14 mouse cellular contexts compared by ENCODE assay signal in genomic region chr3:84826405-84826804, GRCm38 (mm10). TPM values are rescaled to one million over a fixed set of nuclear protein-coding genes. Genes with fewer than 3 reads are reported as not detected.
DNase-seq lines count a peak whose midpoint lies in the region; ATAC-seq and TF ChIP-seq lines count a peak whose summit lies in the region.
"Had no signal": no experiment of that assay in that cellular context is flagged by ENCODE, and none has a peak within 500 bp of the region (broad histone marks: within the 10 kb centered on the region; RNA-seq: fewer than 3 reads in every experiment).

No protein-coding gene starts in this region.

- TF ChIP-seq RAD21 in MEL (IDR thresholded peaks at IDR 0.05; ENCODE audit: low read depth, low read length): no peak

- DNase-seq in MEL (ENCODE audit: low read depth, low spot score): peak; percentile 65
- DNase-seq in brain, embryonic 14.5 days (ENCODE audit: low read depth): peak; percentile 27
- no peak for DNase-seq in thymus, postnatal 14 days
- DNase-seq: gastrocnemius, postnatal 14 days had no signal

- no peak overlapping the region for H3K9ac ChIP-seq in intestine, embryonic 16.5 days (ENCODE audit: low read depth, low read length)
- H3K9ac ChIP-seq in intestine, embryonic 15.5 days: no peak overlapping the region
- H3K9ac ChIP-seq in MEL (ENCODE audit: control insufficient read depth, low read depth, low read length, poor library complexity, severe bottlenecking): no peak overlapping the region
- no peak overlapping the region for H3K9ac ChIP-seq in forebrain, embryonic 15.5 days (replicated peaks)
- H3K9ac ChIP-seq: limb, embryonic 13.5 days; midbrain, embryonic 12.5 days; neural tube, embryonic 15.5 days had no signal

- 0 out of 2 replicates have a peak, but pooled peaks cover 3% of the 10 kb centered on the region for H3K4me1 ChIP-seq in intestine, embryonic 16.5 days (ENCODE audit: control insufficient read depth, insufficient read depth, low read length)
- H3K4me1 ChIP-seq in intestine, embryonic 15.5 days (replicated peaks): 0 out of 2 replicates have a peak, but pooled peaks cover 3% of the 10 kb centered on the region
- H3K4me1 ChIP-seq in MEL (ENCODE audit: control insufficient read depth in 1 of 2, insufficient read depth in 2 of 2, low read length in 2 of 2): peaks cover 13 to 33% of the 10 kb centered on the region in 2 experiments
- H3K4me1 ChIP-seq in forebrain, embryonic 15.5 days: 0 out of 2 replicates have a peak, but pooled peaks cover 5% of the 10 kb centered on the region
- H3K4me1 ChIP-seq: limb, embryonic 13.5 days; midbrain, embryonic 12.5 days; neural tube, embryonic 15.5 days had no signal

- H3K27me3 ChIP-seq in intestine, embryonic 16.5 days (replicated peaks; ENCODE audit: control insufficient read depth, insufficient read depth, low read length): no peaks in the 10 kb centered on the region
- H3K27me3 ChIP-seq in intestine, embryonic 15.5 days (replicated peaks): no peaks in the 10 kb centered on the region
- H3K27me3 ChIP-seq in MEL (ENCODE audit: control insufficient read depth in 1 of 2, insufficient read depth in 2 of 2, low read length in 2 of 2): no peaks in the 10 kb centered on the region
- no peaks in the 10 kb centered on the region for H3K27me3 ChIP-seq in forebrain, embryonic 15.5 days
- H3K27me3 ChIP-seq: limb, embryonic 13.5 days; midbrain, embryonic 12.5 days; neural tube, embryonic 15.5 days; Patski had no signal

- no peak for TF ChIP-seq POLR2A in MEL (IDR thresholded peaks at IDR 0.05; ENCODE audit: control insufficient read depth in 1 of 2, insufficient read depth in 1 of 2, low read depth in 1 of 2, low read length in 2 of 2, poor library complexity in 1 of 2)
- no peak for TF ChIP-seq POLR2A in brain, embryonic 14.5 days (IDR thresholded peaks at IDR 0.05; ENCODE audit: borderline replicate concordance, extremely low read depth, insufficient read depth, insufficient read length, poor library complexity, severe bottlenecking)

- no peak overlapping the region for H3K4me3 ChIP-seq in intestine, embryonic 16.5 days (ENCODE audit: low read length)
- H3K4me3 ChIP-seq in intestine, embryonic 15.5 days (replicated peaks): no peak overlapping the region
- H3K4me3 ChIP-seq in MEL (ENCODE audit: control insufficient read depth in 1 of 2, insufficient read depth in 1 of 2, low read depth in 2 of 2, low read length in 2 of 2): no peak overlapping the region
- H3K4me3 ChIP-seq in forebrain, embryonic 15.5 days: no peak overlapping the region
- H3K4me3 ChIP-seq: forebrain, embryonic 10.5 days; limb, embryonic 13.5 days; midbrain, embryonic 12.5 days; neural tube, embryonic 15.5 days had no signal

- peaks cover 36% of the 10 kb centered on the region for H3K79me2 ChIP-seq in MEL (ENCODE audit: control insufficient read depth, insufficient read depth, low read length, poor library complexity)

- TF ChIP-seq CTCF in MEL (IDR thresholded peaks at IDR 0.05 in 2 of 3, conservative IDR thresholded peaks at IDR 0.05 in 1 of 3; ENCODE audit: control insufficient read depth in 1 of 3, insufficient read depth in 1 of 3, low read depth in 2 of 3, low read length in 3 of 3, poor library complexity in 1 of 3, severe bottlenecking in 1 of 3): no peak
- no peak for TF ChIP-seq CTCF in brain, embryonic 14.5 days (IDR thresholded peaks at IDR 0.05; ENCODE audit: borderline replicate concordance, extremely low read depth, insufficient read depth, insufficient read length)

- H3K9me3 ChIP-seq in intestine, embryonic 16.5 days (ENCODE audit: control insufficient read depth, low read length): no peaks in the 10 kb centered on the region
- no peaks in the 10 kb centered on the region for H3K9me3 ChIP-seq in intestine, embryonic 15.5 days
- no peaks in the 10 kb centered on the region for H3K9me3 ChIP-seq in MEL (replicated peaks; ENCODE audit: insufficient read depth, low read length)
- no peaks in the 10 kb centered on the region for H3K9me3 ChIP-seq in forebrain, embryonic 15.5 days
- H3K9me3 ChIP-seq: forebrain, embryonic 10.5 days; limb, embryonic 13.5 days; midbrain, embryonic 12.5 days; neural tube, embryonic 15.5 days had no signal

- no peak overlapping the region for H3K4me2 ChIP-seq in intestine, embryonic 16.5 days (ENCODE audit: low read depth, low read length)
- no peak overlapping the region for H3K4me2 ChIP-seq in intestine, embryonic 15.5 days (replicated peaks)
- no peak overlapping the region for H3K4me2 ChIP-seq in forebrain, embryonic 15.5 days (replicated peaks)
- H3K4me2 ChIP-seq: limb, embryonic 13.5 days; midbrain, embryonic 12.5 days; neural tube, embryonic 15.5 days had no signal

- TF ChIP-seq EP300 in MEL (IDR thresholded peaks at IDR 0.05; ENCODE audit: low read depth in 1 of 2, low read length in 2 of 2): no peak

- no peak overlapping the region for H3K27ac ChIP-seq in intestine, embryonic 16.5 days (ENCODE audit: low read length)
- no peak overlapping the region for H3K27ac ChIP-seq in intestine, embryonic 15.5 days
- H3K27ac ChIP-seq in MEL (ENCODE audit: control insufficient read depth, low read depth, low read length): no peak overlapping the region
- no peak overlapping the region for H3K27ac ChIP-seq in forebrain, embryonic 15.5 days (replicated peaks)
- H3K27ac ChIP-seq: forebrain, embryonic 10.5 days; limb, embryonic 13.5 days; midbrain, embryonic 12.5 days; neural tube, embryonic 15.5 days had no signal

- H3K36me3 ChIP-seq in intestine, embryonic 16.5 days (ENCODE audit: control insufficient read depth, insufficient read depth, low read length): no peaks in the 10 kb centered on the region
- no peaks in the 10 kb centered on the region for H3K36me3 ChIP-seq in intestine, embryonic 15.5 days
- peaks cover 2 to 52% of the 10 kb centered on the region in 2 experiments; a peak in 3 of 4 replicates for H3K36me3 ChIP-seq in MEL (ENCODE audit: control insufficient read depth in 1 of 2, insufficient read depth in 2 of 2, low read length in 2 of 2)
- H3K36me3 ChIP-seq in forebrain, embryonic 15.5 days: no peaks in the 10 kb centered on the region
- H3K36me3 ChIP-seq: forebrain, embryonic 10.5 days; limb, embryonic 13.5 days; midbrain, embryonic 12.5 days; neural tube, embryonic 15.5 days had no signal

- WGBS in intestine, embryonic 16.5 days: 83% methylated on average over 3 of the region's 3 CpGs
- WGBS in intestine, embryonic 15.5 days: 82% methylated on average over 3 of the region's 3 CpGs
- 58% methylated on average over 3 of the region's 3 CpGs for WGBS in forebrain, embryonic 15.5 days

- ATAC-seq in intestine, embryonic 16.5 days: peak; percentile 53; the same call in 1 of the 2 replicates
- ATAC-seq in intestine, embryonic 15.5 days: no peak
- peak; percentile 58 for ATAC-seq in megakaryocyte progenitor cell, adult 5-6 weeks (replicated peaks; ENCODE audit: poor library complexity)
- no peak for ATAC-seq in erythroblast, adult 5-6 weeks (replicated peaks; ENCODE audit: low FRiP score, poor library complexity, severe bottlenecking)
- no peak for ATAC-seq in forebrain, embryonic 15.5 days (replicated peaks)
- ATAC-seq: Patski had no signal

TF ChIP-seq in MEL, 35 proteins besides CTCF, POLR2A, EP300 and RAD21:
- TF ChIP-seq POLR2AphosphoS2 (IDR thresholded peaks at IDR 0.05; ENCODE audit: low read length): no peak
- TF ChIP-seq ELF1 (IDR thresholded peaks at IDR 0.05; ENCODE audit: low read depth, low read length): no peak
- TF ChIP-seq TBP (IDR thresholded peaks at IDR 0.05; ENCODE audit: low read depth, low read length): no peak
- peak; percentile 8; the same call in 1 of the 2 replicates for TF ChIP-seq RCOR1 (IDR thresholded peaks at IDR 0.05; ENCODE audit: low read depth, low read length)
- no peak for TF ChIP-seq MYC (IDR thresholded peaks at IDR 0.05; ENCODE audit: low read depth, low read length)
- no peak for TF ChIP-seq USF2 (IDR thresholded peaks at IDR 0.05; ENCODE audit: borderline replicate concordance in 1 of 2, insufficient read depth in 1 of 2, low read depth in 1 of 2, low read length in 2 of 2)
- no peak for TF ChIP-seq SMC3 (IDR thresholded peaks at IDR 0.05; ENCODE audit: low read depth, low read length)
- TF ChIP-seq ZNF384 (IDR thresholded peaks at IDR 0.05; ENCODE audit: low read depth, low read length): no peak

RNA-seq across cellular contexts. Expression of gene Fbxw7, which starts 11.3 kb away (rescaled TPM):
- polyA plus RNA-seq in intestine, embryonic 16.5 days (2015; fragmentation: Nextera tagmentation; extraction: Ambion mirVana): 7.0 and 7.8 TPM in 2 replicates
- polyA plus RNA-seq in intestine, embryonic 15.5 days (2015; fragmentation: Nextera tagmentation; extraction: Ambion mirVana): 9.6 and 10.4 TPM in 2 replicates
- total RNA-seq in MEL (2012; rRNA removed): 13.9 and 14.5 TPM in 2 replicates
- polyA plus RNA-seq in MEL (2012; ENCODE audit: insufficient read depth in 1 of 2, insufficient read length in 2 of 2, low read depth in 1 of 2, low replicate concordance in 2 of 2, missing spikeins in 1 of 2): 10 to 100 TPM in 1 of 2 experiments, not detected in 1; 11.8 TPM
- polyA plus RNA-seq in brain, embryonic 14.5 days (2012; rRNA removed): 20.1 and 25.0 TPM in 2 replicates
- 7.5 and 8.4 TPM in 2 replicates for total RNA-seq in megakaryocyte progenitor cell, adult 5-6 weeks (2015)
- 10.0 and 18.5 TPM in 2 replicates for total RNA-seq in megakaryocyte progenitor cell, adult 5-6 weeks (2017)
- 0.77 and 4.8 TPM in 2 replicates for total RNA-seq in erythroblast, adult 5-6 weeks (2015; ENCODE audit: low replicate concordance)
- 7.5 and 8.4 TPM in 2 replicates for total RNA-seq in erythroblast, adult 5-6 weeks (2017; ENCODE audit: low replicate concordance)
- 33.2 and 37.6 TPM in 2 replicates for polyA plus RNA-seq in forebrain, embryonic 15.5 days (2015; fragmentation: Nextera tagmentation; extraction: Ambion mirVana)

Comparison
In these comparisons a context has a peak if more than half of its experiments do, and no peak if none do; other contexts are left out.
1. ATAC-seq: peak in intestine, embryonic 16.5 days (single experiment) and megakaryocyte progenitor cell, adult 5-6 weeks (single experiment); none in intestine, embryonic 15.5 days (single experiment), erythroblast, adult 5-6 weeks (single experiment) and forebrain, embryonic 15.5 days (single experiment).